Mouse (Mus musculus): Measurements from ENCODE around the gene Gm9844. TPM values are rescaled to one million over a fixed set of nuclear protein-coding genes. Genes with fewer than 3 reads are reported as not detected.

Gene Gm9844
- polyA plus RNA-seq, 1 experiment = 58.0 TPM

- no peak for TF ChIP-seq POLR2A (IDR thresholded peaks at IDR 0.05; ENCODE audit: borderline replicate concordance, extremely low read depth, insufficient read depth, insufficient read length, poor library complexity, severe bottlenecking)
- no peak for TF ChIP-seq CTCF (IDR thresholded peaks at IDR 0.05; ENCODE audit: borderline replicate concordance, extremely low read depth, insufficient read depth, insufficient read length)
- DNase-seq (ENCODE audit: low read depth) = peak; percentile 42
Measured at GRCm38 (mm10) chr7:24902630-24903443, 40.8 kb downstream of the Gm9844 start, which contains the start of gene Arhgef1. Gene Arhgef1 (plus strand): TSS chr7:24902912.

GRCm38 (mm10) chr7:24903444-24903825 is 41.4 kb downstream of the Gm9844 start:
- TF ChIP-seq POLR2A (IDR thresholded peaks at IDR 0.05; ENCODE audit: borderline replicate concordance, extremely low read depth, insufficient read depth, insufficient read length, poor library complexity, severe bottlenecking) (no peak), CTCF (IDR thresholded peaks at IDR 0.05; ENCODE audit: borderline replicate concordance, extremely low read depth, insufficient read depth, insufficient read length) (no peak)
- peak; percentile 12 for DNase-seq (ENCODE audit: low read depth)

GRCm38 (mm10) chr7:24904070-24904483 is 42.1 kb downstream of the Gm9844 start:
- no peak; the same call in 1 of the 2 replicates for TF ChIP-seq POLR2A (IDR thresholded peaks at IDR 0.05; ENCODE audit: borderline replicate concordance, extremely low read depth, insufficient read depth, insufficient read length, poor library complexity, severe bottlenecking)
- TF ChIP-seq CTCF (IDR thresholded peaks at IDR 0.05; ENCODE audit: borderline replicate concordance, extremely low read depth, insufficient read depth, insufficient read length) = peak; percentile 23; the same call in 1 of the 2 replicates

GRCm38 (mm10) chr7:24904936-24905335 is 42.9 kb downstream of the Gm9844 start:
- DNase-seq (ENCODE audit: low read depth) = peak; percentile 80
- peak; percentile 75 for TF ChIP-seq CTCF (IDR thresholded peaks at IDR 0.05; ENCODE audit: borderline replicate concordance, extremely low read depth, insufficient read depth, insufficient read length)
- no peak for TF ChIP-seq POLR2A (IDR thresholded peaks at IDR 0.05; ENCODE audit: borderline replicate concordance, extremely low read depth, insufficient read depth, insufficient read length, poor library complexity, severe bottlenecking)

More at GRCm38 (mm10) chr7:24904070-24904483, 42.1 kb downstream of the Gm9844 start:
- peak; percentile 100 for DNase-seq (ENCODE audit: low read depth)

GRCm38 (mm10) chr7:24906551-24906950 is 44.5 kb downstream of the Gm9844 start:
- TF ChIP-seq POLR2A (IDR thresholded peaks at IDR 0.05; ENCODE audit: borderline replicate concordance, extremely low read depth, insufficient read depth, insufficient read length, poor library complexity, severe bottlenecking) (no peak), CTCF (IDR thresholded peaks at IDR 0.05; ENCODE audit: borderline replicate concordance, extremely low read depth, insufficient read depth, insufficient read length) (no peak)
- no peak for DNase-seq (ENCODE audit: low read depth)

- DNase-seq (ENCODE audit: low read depth) = no peak
Measured at GRCm38 (mm10) chr7:24907211-24907748, 45.3 kb downstream of the Gm9844 start.

More at GRCm38 (mm10) chr7:24907211-24907748, 45.3 kb downstream of the Gm9844 start:
- no peak for TF ChIP-seq POLR2A (IDR thresholded peaks at IDR 0.05; ENCODE audit: borderline replicate concordance, extremely low read depth, insufficient read depth, insufficient read length, poor library complexity, severe bottlenecking)
- no peak for TF ChIP-seq CTCF (IDR thresholded peaks at IDR 0.05; ENCODE audit: borderline replicate concordance, extremely low read depth, insufficient read depth, insufficient read length)

Other genes starting within 250 kb of the Gm9844 start
- gene Lypd3, start 225.7 kb upstream of the Gm9844 start, polyA plus RNA-seq (2012; rRNA removed) = 1.8 and 2.9 TPM in 2 replicates
- gene Tex101, start 185.5 kb upstream of the Gm9844 start, polyA plus RNA-seq (2012; rRNA removed) = not detected in 2 replicates
- gene BC049730, start 153.0 kb upstream of the Gm9844 start, polyA plus RNA-seq (2012; rRNA removed) = not detected in 2 replicates
- not detected in 2 replicates for gene Gm4763, start 135.3 kb upstream of the Gm9844 start, polyA plus RNA-seq (2012; rRNA removed)
- 0.15 and 0.19 TPM in 2 replicates for gene Cd177, start 101.9 kb upstream of the Gm9844 start, polyA plus RNA-seq (2012; rRNA removed)
- gene Ceacam10, start 85.0 kb upstream of the Gm9844 start, polyA plus RNA-seq (2012; rRNA removed) = 0.19 and 0.24 TPM in 2 replicates
- gene Lypd4, start 7.7 kb downstream of the Gm9844 start, polyA plus RNA-seq (2012; rRNA removed) = 0.08 TPM in 1 of 2 replicates, not detected in the other
- 0.08 and 0.11 TPM in 2 replicates for gene Dmrtc2, start 7.8 kb downstream of the Gm9844 start, polyA plus RNA-seq (2012; rRNA removed)
- gene Rps19, start 22.2 kb downstream of the Gm9844 start, polyA plus RNA-seq (2012; rRNA removed) = 624 and 715 TPM in 2 replicates
- gene Cd79a, start 35.2 kb downstream of the Gm9844 start, polyA plus RNA-seq (2012; rRNA removed) = 0.31 and 0.67 TPM in 2 replicates
- 196 and 264 TPM in 2 replicates for gene Arhgef1, start 40.7 kb downstream of the Gm9844 start, polyA plus RNA-seq (2012; rRNA removed)
- gene Gm4881, start 82.3 kb downstream of the Gm9844 start, polyA plus RNA-seq (2012; rRNA removed) = 5.9 and 11.2 TPM in 2 replicates
- gene Rabac1, start 110.5 kb downstream of the Gm9844 start, polyA plus RNA-seq (2012; rRNA removed) = 244 and 306 TPM in 2 replicates
- 160 and 331 TPM in 2 replicates for gene Atp1a3, start 143.7 kb downstream of the Gm9844 start, polyA plus RNA-seq (2012; rRNA removed)
- 155 and 186 TPM in 2 replicates for gene Grik5, start 210.1 kb downstream of the Gm9844 start, polyA plus RNA-seq (2012; rRNA removed)
- 45.4 and 46.2 TPM in 2 replicates for gene Zfp574, start 210.4 kb downstream of the Gm9844 start, polyA plus RNA-seq (2012; rRNA removed)